Mouse (Mus musculus) E14TG2a.4 (cell line): ENCODE measurements around the gene Tsc22d1.

Source experiments
- H3K27me3 ChIP-seq: 2 replicates; pipeline ENCODE4 v1.6.1; 2014; ENCODE audit warnings: low read length, control low read depth; ENCODE audit not compliant: insufficient read depth
- H3K36me3 ChIP-seq: 2 replicates; pipeline ENCODE4 v1.6.1; 2014; ENCODE audit warnings: low read length, control low read depth; ENCODE audit not compliant: insufficient read depth
- H3K4me1 ChIP-seq: replicated peaks from 2 replicates; pipeline ENCODE4 v1.6.1; 2014; ENCODE audit warnings: low read depth, low read length, control low read depth
- H3K4me3 ChIP-seq: replicated peaks from 2 replicates; pipeline ENCODE4 v1.5.1; 2014; ENCODE audit warnings: mild to moderate bottlenecking, low read length
- H3K9me3 ChIP-seq: 2 replicates; pipeline ENCODE4 v1.6.1; 2014; ENCODE audit warnings: low read length, control low read depth
- CTCF ChIP-seq: conservative IDR thresholded peaks from 2 replicates; pipeline ENCODE4 v1.5.1; 2014; ENCODE audit warnings: low read length
- NANOG ChIP-seq: IDR thresholded peaks from 2 replicates; pipeline ENCODE4 v1.6.1; 2014; ENCODE audit warnings: borderline replicate concordance, low read length, mixed read lengths
- POU5F1 ChIP-seq: IDR thresholded peaks from 2 replicates; pipeline ENCODE4 v1.6.1; 2014; ENCODE audit warnings: low read length, borderline replicate concordance

The Tsc22d1 gene

GRCm38 (mm10) chr14:76454673-76455072 is 39.9 kb downstream of the Tsc22d1 start:
- Histone ChIP-seq H3K36me3 (no peaks in the 10 kb centered on the region), H3K27me3 (no peaks in the 10 kb centered on the region), H3K4me3 (no peak overlapping the region), H3K4me1 (peaks cover 69% of the 10 kb centered on the region), H3K9me3 (no peaks in the 10 kb centered on the region)
- TF ChIP-seq POU5F1 (no peak), NANOG (no peak), CTCF (no peak)

- Histone ChIP-seq H3K4me1 (peaks cover 72% of the 10 kb centered on the region), H3K27me3 (no peaks in the 10 kb centered on the region), H3K9me3 (no peaks in the 10 kb centered on the region), H3K36me3 (no peaks in the 10 kb centered on the region), H3K4me3 (no peak overlapping the region)
- no peak for TF ChIP-seq NANOG
- no peak for TF ChIP-seq CTCF
- no peak for TF ChIP-seq POU5F1
Observed at GRCm38 (mm10) chr14:76455159-76455558, 40.4 kb downstream of the Tsc22d1 start.

- H3K9me3 ChIP-seq, result no peaks in the 10 kb centered on the region
- no peak overlapping the region for H3K4me3 ChIP-seq
- no peaks in the 10 kb centered on the region for H3K27me3 ChIP-seq
- TF ChIP-seq NANOG, result no peak
- no peaks in the 10 kb centered on the region for H3K36me3 ChIP-seq
- peaks cover 71% of the 10 kb centered on the region for H3K4me1 ChIP-seq
Observed at GRCm38 (mm10) chr14:76457696-76458095, 42.9 kb downstream of the Tsc22d1 start.

GRCm38 (mm10) chr14:76460181-76460580 is 45.4 kb downstream of the Tsc22d1 start:
- no peaks in the 10 kb centered on the region for H3K36me3 ChIP-seq
- no peaks in the 10 kb centered on the region for H3K27me3 ChIP-seq
- TF ChIP-seq POU5F1, result no peak
- TF ChIP-seq NANOG, result no peak
- TF ChIP-seq CTCF, result no peak
- no peaks in the 10 kb centered on the region for H3K9me3 ChIP-seq
- H3K4me3 ChIP-seq, result 0 out of 2 replicates have a peak overlapping the region, but pooled peaks have one; percentile 20
- H3K4me1 ChIP-seq, result peaks cover 62% of the 10 kb centered on the region

- no peak for TF ChIP-seq POU5F1
- no peak for TF ChIP-seq CTCF
- no peak for TF ChIP-seq NANOG
- Histone ChIP-seq H3K27me3 (0 out of 2 replicates have a peak, but pooled peaks cover 2% of the 10 kb centered on the region), H3K9me3 (no peaks in the 10 kb centered on the region), H3K4me3 (no peak overlapping the region; the same call in 1 of the 2 replicates), H3K4me1 (peaks cover 56% of the 10 kb centered on the region), H3K36me3 (no peaks in the 10 kb centered on the region)
Observed at GRCm38 (mm10) chr14:76461182-76461775, 46.5 kb downstream of the Tsc22d1 start.

GRCm38 (mm10) chr14:76463414-76464098 is 48.8 kb downstream of the Tsc22d1 start:
- 0 out of 2 replicates have a peak, but pooled peaks cover 2% of the 10 kb centered on the region for H3K27me3 ChIP-seq
- H3K9me3 ChIP-seq, result no peaks in the 10 kb centered on the region
- TF ChIP-seq NANOG (no peak), POU5F1 (no peak), CTCF (no peak)
- no peak overlapping the region for H3K4me3 ChIP-seq
- H3K4me1 ChIP-seq, result peaks cover 48% of the 10 kb centered on the region
- H3K36me3 ChIP-seq, result no peaks in the 10 kb centered on the region

- Histone ChIP-seq H3K9me3 (no peaks in the 10 kb centered on the region), H3K4me1 (peaks cover 56% of the 10 kb centered on the region), H3K27me3 (0 out of 2 replicates have a peak, but pooled peaks cover 2% of the 10 kb centered on the region), H3K36me3 (no peaks in the 10 kb centered on the region), H3K4me3 (no peak overlapping the region)
- TF ChIP-seq NANOG, result no peak
- TF ChIP-seq POU5F1, result no peak
- no peak for TF ChIP-seq CTCF
Observed at GRCm38 (mm10) chr14:76464967-76465366, 50.2 kb downstream of the Tsc22d1 start.

GRCm38 (mm10) chr14:76466641-76467323 is 52.0 kb downstream of the Tsc22d1 start:
- Histone ChIP-seq H3K4me1 (peaks cover 51% of the 10 kb centered on the region), H3K9me3 (no peaks in the 10 kb centered on the region), H3K27me3 (0 out of 2 replicates have a peak, but pooled peaks cover 2% of the 10 kb centered on the region), H3K4me3 (peak overlapping the region; percentile 53; the same call in 1 of the 2 replicates), H3K36me3 (no peaks in the 10 kb centered on the region)
- TF ChIP-seq NANOG (no peak), POU5F1 (no peak), CTCF (peak; percentile 86)
